Mouse (Mus musculus) hindbrain, embryonic 15.5 days (tissue): ENCODE results near the gene Gpc5. TPM values are rescaled to one million over a fixed set of nuclear protein-coding genes. Genes with fewer than 3 reads are reported as not detected.

Source experiments
- ATAC-seq: fragments of 200-750 bp; cut with Nextera tagmentation; 2 replicates; pipeline ENCODE4 v1.8.0; 2017; ENCODE audit warnings: low read depth, moderate number of reproducible peaks, moderate TSS enrichment; ENCODE audit not compliant: low FRiP score
- H3K27ac ChIP-seq: fragments of 300-500 bp; sonication (generic); replicated peaks from 2 replicates; pipeline ENCODE4 v1.5.1; 2015; ENCODE audit warnings: mild to moderate bottlenecking, inconsistent platforms
- H3K27me3 ChIP-seq: fragments of 300-500 bp; sonication (generic); 2 replicates; pipeline ENCODE4 v1.6.1; 2015; ENCODE audit warnings: control low read depth, inconsistent platforms
- H3K36me3 ChIP-seq: fragments of 300-500 bp; sonication (generic); 2 replicates; pipeline ENCODE4 v1.6.1; 2015; ENCODE audit warnings: control low read depth, inconsistent platforms
- H3K4me1 ChIP-seq: fragments of 300-500 bp; sonication (generic); replicated peaks from 2 replicates; pipeline ENCODE4 v1.6.1; 2015; ENCODE audit warnings: control low read depth, inconsistent platforms
- H3K4me2 ChIP-seq: fragments of 300-500 bp; sonication (generic); 2 replicates; pipeline ENCODE4 v1.6.1; 2015; ENCODE audit warnings: moderate library complexity, mild to moderate bottlenecking, inconsistent platforms
- H3K4me3 ChIP-seq: fragments of 300-500 bp; sonication (generic); 2 replicates; pipeline ENCODE4 v1.5.1; 2015; ENCODE audit warnings: mild to moderate bottlenecking, inconsistent platforms
- H3K9ac ChIP-seq: fragments of 300-500 bp; sonication (generic); 2 replicates; pipeline ENCODE4 v1.6.1; 2015; ENCODE audit warnings: inconsistent platforms
- H3K9me3 ChIP-seq: fragments of 300-500 bp; sonication (generic); 2 replicates; pipeline ENCODE4 v1.6.1; 2016; ENCODE audit warnings: control low read depth, inconsistent platforms
- WGBS: fragments of 180-500 bp; shearing (Covaris S2); methylation state at CpG from one replicate; pipeline ENCODE4 v1.1.7; 2015; 5-methylcytosine and 5-hydroxymethylcytosine counted together
- polyA plus RNA-seq: library from polyadenylated mRNA; unstranded; fragments of >200 nt; fragmentation: Nextera tagmentation; extraction: Ambion mirVana; gene quantifications from 2 replicates; pipeline ENCODE4 v1.2.1, GENCODE M21; 2015

Gpc5 gene
- polyA plus RNA-seq: 9.8 and 9.9 TPM in 2 replicates

GRCm38 (mm10) chr14:115092081-115092480, at the start of gene Gpc5:
Gene Gpc5, plus strand, starts transcription at chr14:115092215.
- Histone ChIP-seq H3K27ac (0 out of 2 replicates have a peak within 1 kb of the TSS, but pooled peaks have one; percentile 40), H3K27me3 (peaks cover 41% of the 10 kb centered on the region)
- under 1% methylated on average over 31 of the region's 31 CpGs for WGBS

GRCm38 (mm10) chr14:115042660-115043059, 49.4 kb upstream of the Gpc5 start:
- no peak for ATAC-seq
- no peak overlapping the region; the same call in 1 of the 2 replicates for H3K27ac ChIP-seq
- H3K36me3 ChIP-seq: peaks cover 26% of the 10 kb centered on the region

More at GRCm38 (mm10) chr14:115092081-115092480, at the start of gene Gpc5:
- H3K36me3 ChIP-seq: no peaks in the 10 kb centered on the region
- H3K9ac ChIP-seq: peak within 1 kb of the TSS; percentile 60
- peak within 1 kb of the TSS; percentile 97 for H3K4me2 ChIP-seq
- peak within 1 kb of the TSS; percentile 70 for H3K4me3 ChIP-seq
- H3K4me1 ChIP-seq: peaks cover 13% of the 10 kb centered on the region
- no peaks in the 10 kb centered on the region for H3K9me3 ChIP-seq
- ATAC-seq: peak; percentile 99

GRCm38 (mm10) chr14:115044016-115044415, 48.0 kb upstream of the Gpc5 start:
- Histone ChIP-seq H3K9me3 (no peaks in the 10 kb centered on the region), H3K27ac (no peak overlapping the region), H3K4me1 (peaks cover 37% of the 10 kb centered on the region), H3K9ac (no peak overlapping the region), H3K4me2 (peak overlapping the region; percentile 95; the same call in 1 of the 2 replicates), H3K36me3 (peaks cover 28% of the 10 kb centered on the region), H3K4me3 (no peak overlapping the region), H3K27me3 (no peaks in the 10 kb centered on the region)
- ATAC-seq: no peak
- WGBS: 87% methylated on average over 5 of the region's 5 CpGs

More at GRCm38 (mm10) chr14:115042660-115043059, 49.4 kb upstream of the Gpc5 start:
- H3K4me1 ChIP-seq: peaks cover 37% of the 10 kb centered on the region
- H3K4me2 ChIP-seq: peak overlapping the region; percentile 95
- H3K9ac ChIP-seq: peak overlapping the region; percentile 95
- H3K9me3 ChIP-seq: no peaks in the 10 kb centered on the region
- under 1% methylated on average over 4 of the region's 4 CpGs for WGBS
- peaks cover 4% of the 10 kb centered on the region; the same call in 1 of the 2 replicates for H3K27me3 ChIP-seq
- H3K4me3 ChIP-seq: peak overlapping the region; percentile 78

- no peaks in the 10 kb centered on the region for H3K9me3 ChIP-seq
- no peaks in the 10 kb centered on the region for H3K27me3 ChIP-seq
- peaks cover 28% of the 10 kb centered on the region for H3K36me3 ChIP-seq
- H3K27ac ChIP-seq: no peak overlapping the region
- no peak overlapping the region for H3K4me2 ChIP-seq
- H3K4me1 ChIP-seq: peaks cover 31% of the 10 kb centered on the region
- H3K9ac ChIP-seq: no peak overlapping the region
- 71% methylated on average over 3 of the region's 3 CpGs for WGBS
- ATAC-seq: no peak
- no peak overlapping the region for H3K4me3 ChIP-seq
Measured at GRCm38 (mm10) chr14:115045712-115046111, 46.3 kb upstream of the Gpc5 start.

- 83% methylated on average over 3 of the region's 3 CpGs for WGBS
- H3K4me2 ChIP-seq: no peak overlapping the region
- H3K36me3 ChIP-seq: peaks cover 28% of the 10 kb centered on the region
- no peaks in the 10 kb centered on the region for H3K9me3 ChIP-seq
- peaks cover 31% of the 10 kb centered on the region for H3K4me1 ChIP-seq
- no peaks in the 10 kb centered on the region for H3K27me3 ChIP-seq
- no peak overlapping the region for H3K4me3 ChIP-seq
- ATAC-seq: no peak
- no peak overlapping the region for H3K27ac ChIP-seq
- H3K9ac ChIP-seq: no peak overlapping the region
Measured at GRCm38 (mm10) chr14:115047316-115047715, 44.7 kb upstream of the Gpc5 start.

- Histone ChIP-seq H3K4me1 (peaks cover 22% of the 10 kb centered on the region), H3K9me3 (no peaks in the 10 kb centered on the region), H3K4me3 (no peak overlapping the region), H3K27ac (no peak overlapping the region), H3K36me3 (peaks cover 28% of the 10 kb centered on the region), H3K4me2 (no peak overlapping the region), H3K9ac (no peak overlapping the region), H3K27me3 (no peaks in the 10 kb centered on the region)
- ATAC-seq: no peak
- WGBS: 60% methylated on average over 5 of the region's 5 CpGs
Measured at GRCm38 (mm10) chr14:115047990-115048862, 43.8 kb upstream of the Gpc5 start.

GRCm38 (mm10) chr14:115048863-115049566, 43.0 kb upstream of the Gpc5 start:
- no peak for ATAC-seq
- Histone ChIP-seq H3K4me1 (peaks cover 14% of the 10 kb centered on the region), H3K4me3 (no peak overlapping the region), H3K27ac (no peak overlapping the region), H3K9me3 (no peaks in the 10 kb centered on the region), H3K36me3 (peaks cover 24% of the 10 kb centered on the region), H3K27me3 (no peaks in the 10 kb centered on the region), H3K4me2 (no peak overlapping the region), H3K9ac (no peak overlapping the region)
- 39% methylated on average over 5 of the region's 5 CpGs for WGBS

- H3K4me1 ChIP-seq: peaks cover 11% of the 10 kb centered on the region
- no peak for ATAC-seq
Measured at GRCm38 (mm10) chr14:115049831-115050230, 42.2 kb upstream of the Gpc5 start.

GRCm38 (mm10) chr14:115051106-115051760, 40.8 kb upstream of the Gpc5 start:
- Histone ChIP-seq H3K4me1 (no peaks in the 10 kb centered on the region; the same call in 1 of the 2 replicates), H3K27ac (no peak overlapping the region), H3K4me3 (no peak overlapping the region), H3K36me3 (peaks cover 14% of the 10 kb centered on the region), H3K4me2 (no peak overlapping the region), H3K9ac (no peak overlapping the region), H3K9me3 (no peaks in the 10 kb centered on the region), H3K27me3 (no peaks in the 10 kb centered on the region)
- 81% methylated on average over 5 of the region's 5 CpGs for WGBS
- no peak for ATAC-seq

More at GRCm38 (mm10) chr14:115049831-115050230, 42.2 kb upstream of the Gpc5 start:
- no peak overlapping the region for H3K4me2 ChIP-seq
- peaks cover 21% of the 10 kb centered on the region for H3K36me3 ChIP-seq
- H3K9me3 ChIP-seq: no peaks in the 10 kb centered on the region
- no peak overlapping the region for H3K4me3 ChIP-seq
- H3K27me3 ChIP-seq: no peaks in the 10 kb centered on the region
- H3K9ac ChIP-seq: no peak overlapping the region
- H3K27ac ChIP-seq: no peak overlapping the region

GRCm38 (mm10) chr14:115052371-115052770, 39.6 kb upstream of the Gpc5 start:
- no peak overlapping the region for H3K27ac ChIP-seq
- WGBS: 94% methylated on average over 4 of the region's 4 CpGs
- H3K4me2 ChIP-seq: no peak overlapping the region
- no peaks in the 10 kb centered on the region for H3K27me3 ChIP-seq
- peaks cover 8% of the 10 kb centered on the region; the same call in 1 of the 2 replicates for H3K36me3 ChIP-seq
- no peaks in the 10 kb centered on the region for H3K4me1 ChIP-seq
- ATAC-seq: no peak
- H3K9me3 ChIP-seq: no peaks in the 10 kb centered on the region
- H3K9ac ChIP-seq: no peak overlapping the region
- H3K4me3 ChIP-seq: no peak overlapping the region

GRCm38 (mm10) chr14:115054252-115054651, 37.8 kb upstream of the Gpc5 start:
- 96% methylated on average over 4 of the region's 4 CpGs for WGBS
- Histone ChIP-seq H3K9me3 (no peaks in the 10 kb centered on the region), H3K4me1 (no peaks in the 10 kb centered on the region), H3K36me3 (0 out of 2 replicates have a peak, but pooled peaks cover 2% of the 10 kb centered on the region), H3K4me3 (no peak overlapping the region), H3K27me3 (no peaks in the 10 kb centered on the region), H3K9ac (no peak overlapping the region), H3K4me2 (no peak overlapping the region), H3K27ac (no peak overlapping the region)
- no peak for ATAC-seq
